Mouse (Mus musculus) embryo, embryonic 11 days (tissue): ENCODE data around the gene Flad1.
"Not testable (repeated sequence)": the region's sequence is repeated elsewhere in the genome, so short reads cannot be mapped to it uniquely, and the experiment has no call there.

Experiments
- DNase-seq: peaks from one replicate; pipeline ENCODE4 v3.0.0-alpha.2; 2015

The Flad1 gene

DNA sequence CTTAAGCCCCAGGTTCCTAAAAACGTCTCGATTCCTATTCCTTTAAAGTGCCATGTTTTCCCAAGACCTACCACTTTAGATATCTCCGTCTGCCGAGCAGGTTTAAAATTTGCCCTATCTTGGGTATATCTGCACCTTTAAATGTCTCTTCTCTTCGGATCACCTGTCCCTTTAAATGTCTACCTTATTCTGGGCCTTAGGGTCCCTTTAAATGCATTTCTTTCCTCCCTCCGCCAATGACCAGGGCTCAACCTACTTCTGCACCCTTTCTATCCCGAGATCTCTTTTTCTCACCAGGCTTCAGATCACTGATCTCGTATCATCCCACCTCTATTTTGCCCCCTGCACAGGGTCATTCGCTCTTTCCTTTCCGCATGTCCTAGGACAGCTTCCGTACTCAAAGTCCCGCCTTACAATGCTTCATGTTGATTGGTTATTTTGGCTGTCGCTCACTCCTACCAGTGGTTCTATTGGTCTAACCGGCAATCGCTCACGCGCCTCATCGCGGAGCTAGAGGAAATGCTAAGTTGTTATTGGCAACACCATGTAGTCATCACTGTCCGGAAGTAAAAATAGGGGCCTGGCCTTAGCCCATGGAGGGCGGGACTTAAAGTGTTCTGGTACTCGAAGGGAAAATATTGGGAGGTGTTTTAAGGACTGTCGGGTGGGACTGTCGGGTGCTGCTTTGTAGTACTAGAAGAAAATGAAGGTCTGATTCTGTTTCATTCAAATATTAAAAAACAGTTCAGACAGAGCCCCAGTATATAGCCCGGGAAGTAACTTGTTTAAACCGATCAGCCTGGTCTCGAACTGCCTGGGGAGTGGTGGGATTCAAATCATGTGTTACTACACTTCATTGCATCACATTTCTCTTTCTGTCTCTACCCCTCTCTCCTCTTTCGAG, at the start of gene Flad1:
Flad1 (minus strand) TSS at position 381 of the 904 bp plus-strand sequence.
- peak; percentile 96 for DNase-seq

DNA sequence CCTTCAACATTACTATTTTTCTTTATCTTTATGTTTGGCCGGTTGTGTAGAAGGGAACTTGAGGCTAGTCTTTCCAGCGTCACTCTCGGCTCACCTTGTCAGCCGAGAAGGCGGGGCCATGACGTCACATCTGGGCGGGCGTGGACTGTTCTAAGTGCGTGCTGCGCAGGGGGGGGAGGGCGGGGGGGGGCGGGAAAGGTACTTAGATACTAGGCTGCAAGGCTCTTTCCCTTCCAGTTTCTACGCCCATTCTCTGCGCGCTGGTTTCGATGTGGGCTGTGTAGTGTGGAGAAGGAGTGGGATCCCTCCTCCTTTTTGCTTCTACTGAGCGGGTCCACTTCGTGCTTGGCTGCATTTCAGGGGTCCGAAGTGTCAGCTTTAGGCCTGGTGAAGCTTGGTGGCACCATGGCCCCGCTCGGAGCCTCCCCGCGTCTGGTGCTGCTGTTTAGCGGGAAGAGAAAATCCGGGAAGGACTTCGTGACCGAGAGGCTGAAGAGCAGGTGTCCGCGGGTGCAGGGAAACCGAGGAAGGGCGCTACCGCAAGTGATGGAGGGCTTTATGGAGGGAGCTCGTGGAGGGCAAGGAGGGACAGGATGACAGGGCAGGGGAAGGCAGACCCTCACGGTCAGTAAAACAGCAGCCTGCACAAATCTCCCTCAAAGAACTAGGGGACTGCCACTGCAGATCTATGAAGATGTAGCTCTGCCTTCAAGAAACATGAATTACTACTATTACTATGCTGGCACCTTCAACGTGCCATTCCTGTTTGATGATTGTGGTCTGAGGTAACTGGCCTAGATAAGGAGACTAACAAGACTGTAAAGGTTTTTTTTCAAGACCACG, 47.5 kb upstream of the Flad1 start:
- DNase-seq, result peak; percentile 93

DNA sequence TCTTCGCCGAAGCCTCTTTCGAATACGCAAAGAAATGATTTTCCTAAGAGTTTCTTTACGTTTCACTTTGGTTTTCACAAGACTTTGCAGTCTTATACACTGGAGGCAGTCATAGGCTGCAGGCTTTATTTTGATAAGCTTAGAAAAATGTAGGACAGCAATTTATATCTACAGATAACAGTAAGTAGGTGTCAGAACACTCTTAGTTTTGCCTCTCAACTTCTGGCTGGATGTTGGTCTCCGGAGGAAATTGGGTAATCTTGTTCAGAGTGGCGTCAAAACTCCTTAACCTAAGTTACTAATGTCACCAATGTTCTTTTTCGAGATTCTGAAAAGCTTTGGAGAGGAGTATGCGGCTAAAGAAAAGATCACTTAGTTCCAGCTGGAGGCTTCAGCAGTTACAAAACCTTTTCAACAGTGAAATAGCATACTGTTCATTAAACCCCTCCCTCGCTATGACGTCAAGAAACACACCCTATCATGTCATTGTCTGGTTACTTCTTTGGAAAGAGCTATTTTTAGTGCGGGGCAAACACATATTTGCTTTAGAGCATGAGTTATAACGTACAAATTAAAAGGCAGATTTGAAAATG, 46.8 kb upstream of the Flad1 start:
- DNase-seq, result no peak

DNA sequence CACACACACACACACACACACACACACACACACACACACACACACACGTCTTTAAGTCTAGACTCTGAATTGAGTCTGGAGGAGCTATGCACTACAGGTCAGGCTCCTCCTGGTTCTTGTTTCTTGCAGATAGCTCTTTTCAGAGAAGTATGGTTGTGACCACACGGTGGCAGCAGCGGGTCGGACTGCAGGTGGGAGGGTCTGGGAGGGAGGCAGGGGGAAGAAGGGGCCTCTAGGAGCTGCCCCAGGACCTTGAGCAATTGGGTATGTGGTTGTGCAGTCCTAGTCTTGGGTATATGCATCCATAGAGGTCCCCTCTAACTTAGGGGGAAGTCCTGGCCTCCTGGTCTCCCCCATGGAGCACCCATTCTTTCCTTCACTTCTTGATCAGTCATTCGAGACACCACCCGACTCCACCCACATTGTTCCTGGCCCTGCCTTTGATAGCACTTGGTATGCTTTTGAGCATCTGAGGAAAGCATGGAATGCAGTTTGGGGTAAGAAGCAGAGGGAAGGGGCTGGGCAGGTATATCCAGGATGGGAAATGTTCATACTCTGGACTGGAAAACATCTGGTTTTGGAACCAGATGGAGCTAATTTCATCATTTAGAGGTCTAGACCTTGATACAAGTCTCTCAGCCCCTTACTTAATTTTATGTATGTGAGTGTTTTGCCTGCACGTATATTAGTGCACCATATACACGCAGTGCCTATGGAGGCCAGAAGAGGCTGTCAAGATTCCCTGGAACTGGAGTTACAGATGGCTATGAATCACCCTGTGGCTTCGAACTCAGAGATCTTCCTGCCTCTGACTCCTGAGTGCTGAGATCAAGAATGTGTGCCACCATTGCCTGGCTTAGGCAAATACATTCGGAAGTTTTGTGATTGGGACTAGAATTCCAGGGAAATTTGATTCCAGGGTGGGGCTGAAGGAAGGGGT, 45.3 kb upstream of the Flad1 start:
- DNase-seq, result peak; percentile 84

DNA sequence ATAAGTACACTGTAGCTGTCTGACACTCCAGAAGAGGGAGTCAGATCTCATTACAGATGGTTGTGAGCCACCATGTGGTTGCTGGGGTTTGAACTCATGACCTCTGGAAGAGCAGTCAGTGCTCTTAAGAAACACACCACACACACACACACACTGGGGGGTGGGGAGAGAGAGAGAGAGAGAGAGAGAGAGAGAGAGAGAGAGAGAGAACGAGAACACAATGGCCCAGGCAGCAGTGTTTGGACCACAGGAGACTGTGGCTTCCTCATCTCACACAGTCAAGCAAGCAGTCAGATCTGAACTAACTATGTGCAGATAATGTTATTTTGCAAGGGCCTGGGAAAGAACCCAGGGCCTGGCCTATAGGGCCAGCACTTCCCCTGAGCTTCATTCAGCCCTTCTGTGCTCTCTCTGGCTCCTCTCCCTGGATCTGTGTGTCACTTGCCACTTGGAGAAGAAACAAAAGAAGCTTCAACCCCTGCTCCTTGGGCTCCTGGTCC, 44.2 kb upstream of the Flad1 start:
- no peak for DNase-seq

DNA sequence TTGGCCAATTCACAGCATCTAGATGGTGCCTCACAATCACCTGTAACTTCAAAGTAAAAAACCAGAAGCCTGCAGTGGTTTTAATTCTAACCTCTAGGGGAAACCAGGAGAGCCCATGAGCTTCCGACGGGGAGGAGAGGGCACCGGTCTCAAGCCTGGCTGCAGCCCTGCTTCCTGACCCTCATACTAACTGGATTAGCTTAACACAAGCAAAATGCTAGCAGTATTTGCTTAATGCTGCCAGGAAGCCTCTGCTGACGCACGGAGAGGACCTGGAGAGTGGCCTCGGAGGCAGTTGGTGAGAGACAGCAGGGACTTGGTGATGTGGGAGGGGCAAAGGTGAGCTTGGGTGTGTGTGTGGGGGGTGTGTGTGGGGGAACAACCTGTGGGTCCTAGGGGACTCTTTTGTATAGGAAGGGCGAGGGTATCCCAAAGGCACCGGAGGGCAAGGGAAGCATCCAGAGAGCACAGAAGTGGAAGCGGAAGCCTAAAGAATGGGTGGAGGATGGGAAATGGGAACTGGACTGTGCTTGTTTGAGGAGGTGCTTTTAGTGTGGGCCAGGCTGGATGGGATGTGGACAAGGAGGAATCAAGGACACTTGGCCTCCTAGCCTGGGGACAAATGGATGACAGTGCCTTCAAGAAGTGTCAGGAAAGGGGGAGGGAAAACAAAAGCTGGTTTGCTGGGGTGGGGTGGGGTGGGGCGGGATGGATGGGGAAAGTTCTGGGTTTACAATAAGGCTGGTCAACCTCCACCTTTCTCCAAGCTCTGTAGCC, 42.9 kb upstream of the Flad1 start, which contains the start of gene Pmvk:
Pmvk (plus strand) TSS at position 141 of the 777 bp plus-strand sequence.
- no peak for DNase-seq

DNA sequence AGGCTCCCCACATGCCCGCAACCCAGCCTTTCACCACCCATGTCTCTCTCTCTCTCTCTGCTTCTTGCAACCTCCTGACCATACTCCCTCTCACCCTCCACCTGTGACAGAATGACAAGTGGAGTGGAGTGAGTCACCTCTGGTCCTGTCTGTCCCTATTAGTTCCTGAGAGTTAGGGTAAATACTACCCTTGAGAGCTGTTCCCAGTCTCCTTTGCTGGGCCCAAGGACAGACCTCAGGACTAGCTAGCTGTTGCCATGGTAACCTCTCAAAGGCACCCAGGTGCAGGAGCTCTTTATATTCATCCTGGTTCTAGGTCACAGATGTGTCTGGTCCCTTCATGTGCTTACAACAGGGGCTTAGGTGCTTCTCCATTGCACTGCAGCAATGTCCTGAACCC, 40.2 kb upstream of the Flad1 start:
- DNase-seq, result no peak

DNA sequence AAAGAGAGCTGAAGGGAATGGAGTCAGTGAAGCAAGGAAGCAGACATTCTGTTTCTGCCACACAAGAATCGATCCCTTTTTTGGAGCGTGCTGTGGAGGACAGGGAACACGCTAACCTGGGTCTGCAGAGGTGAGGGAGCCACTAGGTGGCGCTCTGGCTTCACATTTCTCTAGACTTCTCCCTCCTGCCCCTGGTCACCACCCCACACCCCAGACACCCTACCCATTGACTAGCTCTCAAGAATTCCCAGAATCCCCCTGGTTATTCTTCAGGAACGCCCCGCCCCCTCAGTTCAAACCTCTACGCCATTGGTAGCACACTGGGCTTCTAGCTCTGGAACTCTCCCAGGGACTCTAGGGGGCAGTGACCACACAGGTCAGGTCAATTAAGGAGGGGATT, 37.9 kb upstream of the Flad1 start:
- DNase-seq, result peak; percentile 77

DNA sequence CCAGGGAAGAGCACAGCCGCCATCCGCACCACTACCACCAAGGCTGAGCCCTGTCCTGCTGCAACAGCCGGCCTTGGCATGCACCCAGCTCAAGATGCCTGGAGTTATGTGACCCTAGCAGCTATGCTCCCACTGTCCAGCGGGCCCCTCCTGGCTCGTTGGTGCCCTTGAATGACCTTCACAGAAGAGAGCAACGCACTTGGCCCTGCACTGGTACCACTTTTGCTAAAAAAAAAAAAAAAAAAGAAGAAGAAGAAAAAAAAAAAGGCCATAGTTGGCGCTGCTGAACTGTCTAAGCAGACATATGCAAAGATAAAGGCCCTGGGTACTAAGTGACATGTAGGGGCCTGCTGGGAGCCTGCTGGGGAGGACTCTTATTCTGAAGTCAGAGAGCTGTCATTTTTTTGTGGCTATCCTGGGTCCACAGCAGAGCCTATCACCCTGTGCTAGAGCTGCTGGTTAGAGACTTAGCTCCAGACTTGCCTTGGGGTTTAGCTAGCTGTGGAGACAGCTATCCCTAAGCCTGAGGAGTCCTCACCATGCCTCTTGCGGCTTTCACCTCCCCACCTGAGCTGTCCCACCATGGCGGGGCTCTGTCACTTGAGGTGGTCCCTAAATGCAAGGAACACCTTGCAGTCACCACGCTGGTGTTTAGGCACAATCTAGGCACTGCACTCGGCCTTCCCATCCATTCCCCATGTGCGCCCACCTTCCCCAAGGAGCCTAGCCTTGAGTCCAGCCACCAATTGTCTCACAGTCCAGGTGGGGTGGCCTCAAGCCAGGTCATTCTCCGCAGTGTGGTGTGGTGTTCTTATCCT, 37.3 kb upstream of the Flad1 start:
- no peak for DNase-seq

DNA sequence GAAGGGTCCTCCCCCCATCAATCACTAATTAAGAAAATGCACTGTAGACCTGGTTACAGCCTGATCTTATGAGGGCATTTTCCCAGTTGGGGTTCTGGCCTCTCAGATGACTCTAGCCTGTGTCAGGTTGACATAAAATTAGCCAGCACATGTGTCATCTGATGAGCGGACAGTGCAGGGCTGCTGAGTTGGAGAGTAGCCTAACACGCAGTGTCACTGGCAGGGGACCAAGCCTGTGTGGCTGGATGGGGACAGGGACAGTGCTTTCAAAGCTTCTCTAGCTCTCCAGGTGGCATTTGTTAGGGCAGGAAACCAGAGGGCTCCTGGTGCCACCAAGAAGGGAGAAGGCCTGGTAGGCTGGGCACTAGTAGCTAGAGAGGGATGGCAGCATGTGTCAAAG, 29.0 kb upstream of the Flad1 start:
- DNase-seq, result no peak

DNA sequence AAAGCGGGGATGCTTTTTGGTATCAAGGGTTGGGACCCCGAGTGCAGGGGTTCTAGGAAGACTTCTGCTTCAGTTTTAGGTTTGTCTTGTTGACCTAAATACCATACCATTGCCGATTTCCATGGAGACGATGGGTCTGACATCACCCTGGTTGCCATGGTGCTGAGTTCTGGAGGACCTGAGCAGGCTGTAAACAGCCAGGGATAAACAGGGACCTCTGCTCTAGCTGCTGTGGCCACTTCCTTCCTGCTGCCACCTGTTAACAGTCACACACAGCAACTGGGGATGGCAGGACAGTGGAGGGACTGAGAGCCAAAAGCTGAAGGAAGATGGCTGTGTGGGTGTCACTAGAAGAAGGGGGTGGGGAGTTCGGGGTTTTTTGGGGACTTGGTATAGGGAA, 25.6 kb upstream of the Flad1 start:
- peak; percentile 49 for DNase-seq

DNA sequence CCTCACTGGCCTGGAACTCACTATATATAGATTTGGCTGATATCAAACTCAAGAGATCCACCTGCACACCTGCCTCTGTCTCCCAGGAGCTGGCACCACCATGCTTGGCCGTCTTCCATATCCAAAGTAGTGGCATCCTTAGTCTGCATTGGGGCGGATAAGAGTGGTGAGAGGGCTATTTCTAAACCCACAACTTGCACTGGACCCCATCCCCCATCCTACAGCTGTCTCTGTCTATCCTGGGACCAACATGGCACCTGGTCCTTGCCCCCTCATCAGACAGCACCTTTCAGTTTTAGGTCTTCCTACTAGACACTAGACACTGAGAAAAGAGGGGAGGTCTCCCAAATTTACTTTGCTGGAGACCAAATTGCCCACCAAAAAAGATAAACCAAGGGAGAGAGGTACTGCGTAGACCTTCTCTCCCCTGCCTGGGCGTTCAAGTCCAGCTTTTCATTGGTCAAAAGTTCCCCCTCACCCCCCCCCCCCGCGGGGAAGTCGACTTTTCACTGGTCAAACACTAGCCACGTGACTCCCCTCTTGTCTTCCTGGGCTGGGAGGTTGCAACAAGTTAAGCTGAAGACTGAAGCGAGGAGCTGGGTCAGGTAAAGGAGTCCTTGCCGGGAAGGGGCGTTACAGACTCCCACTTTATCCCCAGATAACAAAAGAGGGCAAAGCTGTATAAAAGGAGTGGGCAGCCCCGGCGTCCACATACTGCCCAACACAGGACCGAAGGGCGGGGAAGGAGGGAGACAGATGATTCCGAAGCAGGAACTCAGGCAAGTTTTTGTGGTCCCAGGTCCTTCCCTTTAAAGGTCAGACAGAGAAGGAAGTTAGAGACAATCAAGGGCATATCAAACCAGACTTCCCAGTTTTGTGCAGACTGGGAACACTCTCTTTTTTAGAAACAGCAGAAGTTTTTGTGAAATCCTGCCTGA, 24.8 kb upstream of the Flad1 start, which contains the start of gene Pbxip1:
Pbxip1 (plus strand) TSS at position 531 of the 938 bp plus-strand sequence.
- DNase-seq, result peak; percentile 89

DNA sequence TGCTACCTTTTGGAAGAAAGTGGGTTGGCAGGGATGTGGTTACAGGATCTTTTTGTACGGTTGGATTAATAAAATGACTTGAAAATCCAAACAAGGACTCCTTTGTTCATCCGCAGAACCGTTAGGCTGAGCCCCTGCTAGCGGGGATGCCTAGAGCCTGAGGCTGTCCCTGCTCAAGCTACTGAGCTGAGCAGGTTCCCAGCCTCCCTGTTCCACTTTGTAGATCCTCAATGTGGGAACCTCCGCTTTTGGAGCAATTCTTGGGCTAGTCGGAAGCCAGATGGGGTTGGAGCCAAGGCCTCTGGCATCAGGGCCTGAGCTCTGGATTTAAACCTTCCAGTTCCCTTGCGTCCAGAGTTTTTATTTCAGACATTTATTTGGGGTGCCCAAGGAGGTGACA, 23.4 kb upstream of the Flad1 start:
- no peak for DNase-seq

DNA sequence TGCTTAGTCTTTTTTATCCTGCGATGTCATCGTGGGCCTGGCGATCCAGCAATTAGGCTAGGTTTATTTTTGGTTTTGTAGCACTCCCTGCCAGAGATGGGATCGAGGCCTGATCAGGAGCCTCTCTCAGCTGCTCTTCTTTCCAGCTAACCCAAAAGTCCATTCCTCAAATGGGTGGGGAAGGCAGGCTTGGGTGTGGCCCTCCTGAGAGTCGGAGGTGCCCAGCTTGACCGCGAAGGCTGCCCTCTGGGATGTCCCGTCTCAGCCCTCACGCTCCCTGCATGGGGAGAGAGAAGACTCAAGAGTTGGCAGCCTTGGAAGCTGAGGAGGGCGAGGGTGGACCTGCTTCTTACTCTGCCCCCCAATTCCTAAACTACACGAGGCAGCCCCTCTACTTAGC, 22.9 kb upstream of the Flad1 start:
- DNase-seq, result no peak

DNA sequence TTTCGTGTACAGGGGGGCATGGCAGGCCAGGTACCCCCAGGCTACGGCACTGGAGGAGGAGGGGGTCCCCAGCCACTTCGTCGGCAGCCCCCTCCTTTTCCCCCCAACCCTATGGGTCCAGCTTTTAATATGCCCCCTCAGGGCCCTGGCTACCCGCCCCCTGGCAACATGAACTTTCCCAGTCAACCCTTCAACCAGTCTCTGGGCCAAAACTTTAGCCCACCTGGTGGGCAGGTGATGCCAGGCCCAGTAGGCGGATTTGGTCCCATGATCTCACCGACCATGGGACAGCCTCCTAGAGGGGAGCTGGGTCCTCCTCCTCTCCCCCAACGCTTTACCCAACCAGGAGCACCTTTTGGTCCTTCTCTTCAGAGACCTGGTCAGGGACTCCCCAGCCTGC, 20.9 kb upstream of the Flad1 start:
- no peak for DNase-seq

DNA sequence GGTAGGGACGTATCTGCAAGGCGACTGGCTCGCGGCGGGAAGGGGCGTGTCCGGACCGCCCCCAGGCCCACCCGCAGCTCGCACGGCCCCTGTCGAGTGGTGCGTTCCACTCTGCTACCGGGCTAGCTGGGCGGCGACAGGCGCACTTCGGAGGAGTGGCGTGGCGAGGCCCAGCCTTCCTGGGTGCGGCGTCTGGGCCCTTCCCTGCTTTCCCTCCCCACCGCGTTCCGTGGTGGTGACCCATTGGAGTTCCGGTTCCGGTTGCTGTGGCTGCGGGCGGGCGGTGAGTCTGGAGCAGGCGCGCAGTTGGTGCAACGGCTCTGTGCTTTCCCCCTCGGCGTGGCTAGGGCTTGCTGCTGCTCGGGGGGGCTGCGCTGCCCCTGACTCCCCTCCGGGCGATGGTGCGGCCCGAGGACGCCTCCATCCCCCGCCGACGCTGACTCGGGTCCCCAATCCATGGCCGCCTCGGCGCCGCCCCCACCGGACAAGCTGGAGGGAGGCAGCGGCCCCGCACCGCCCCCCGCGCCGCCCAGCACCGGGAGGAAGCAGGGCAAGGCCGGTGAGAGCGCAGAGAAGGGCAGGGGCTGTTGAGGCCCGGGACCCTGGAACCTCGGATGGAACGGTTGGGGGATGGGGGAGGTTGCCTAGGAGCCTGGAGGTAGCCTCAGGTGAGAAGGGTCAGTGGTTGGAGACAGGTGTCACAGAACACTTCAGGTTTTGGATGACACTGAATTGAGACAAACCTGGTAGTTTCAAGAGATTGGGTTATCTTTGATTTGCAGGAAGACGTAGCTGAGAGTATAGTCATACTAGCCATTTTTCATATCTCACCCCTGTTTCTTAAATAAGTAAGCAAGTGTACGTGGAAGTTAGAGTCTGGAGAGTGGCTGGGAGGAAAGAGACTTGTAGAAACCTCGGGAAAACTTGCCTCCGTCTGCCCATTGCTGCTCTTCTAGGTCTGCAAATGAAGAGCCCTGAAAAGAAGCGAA, 18.8 kb upstream of the Flad1 start, which contains the start of gene Pygo2:
Pygo2 (plus strand) TSS at position 44 of the 989 bp plus-strand sequence.
- DNase-seq, result peak; percentile 97

DNA sequence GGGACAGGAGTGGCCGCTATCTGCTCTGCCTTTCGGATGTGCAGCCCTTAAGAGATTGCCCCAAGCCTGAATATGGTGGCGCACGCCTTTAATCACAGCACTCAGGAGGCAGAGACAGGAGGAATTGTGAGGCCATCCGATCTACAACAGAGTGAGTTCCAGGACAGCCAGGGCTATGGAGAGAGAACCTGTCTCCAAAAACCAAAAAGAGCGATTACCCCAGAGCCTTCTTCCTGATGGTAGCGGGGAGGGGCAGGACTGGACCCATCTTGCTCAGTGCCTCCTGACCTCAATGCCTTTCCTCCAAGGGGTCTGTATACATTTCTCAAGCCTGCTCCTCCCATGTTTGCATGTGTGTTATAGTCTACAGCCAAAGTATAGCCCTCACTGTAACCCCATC, 17.4 kb upstream of the Flad1 start:
- DNase-seq, result not testable (repeated sequence)

DNA sequence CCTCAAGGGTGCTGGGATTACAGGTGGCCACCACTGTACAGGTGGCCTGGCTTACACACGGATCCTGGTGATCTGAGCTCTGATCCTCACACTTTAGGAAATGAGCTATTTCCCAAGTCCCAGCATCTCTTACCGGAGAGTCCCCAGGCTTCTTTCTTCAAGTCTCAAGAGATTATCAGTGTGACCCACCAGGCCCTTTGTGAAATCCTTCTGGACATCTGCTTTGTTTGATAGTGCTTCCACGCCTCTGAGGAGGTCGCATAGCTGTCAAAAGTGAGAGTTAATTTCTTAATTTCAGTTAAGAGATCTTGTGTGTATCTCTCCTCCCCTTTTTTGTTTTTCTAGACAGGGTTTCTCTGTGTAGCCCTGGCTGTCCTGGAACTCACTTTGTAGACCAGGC, 14.2 kb upstream of the Flad1 start:
- DNase-seq, result no peak
